Mouse (Mus musculus): ENCODE measurements around the gene Gimap3. TPM values are rescaled to one million over a fixed set of nuclear protein-coding genes. Genes with fewer than 3 reads are reported as not detected.

Gene Gimap3
- polyA plus RNA-seq, 2 experiments from 2014 or later = 1,659 to 2,511 TPM

- no peak for ATAC-seq
Measured at GRCm38 (mm10) chr6:48742422-48743351, 28.0 kb downstream of the Gimap3 start.

DNA sequence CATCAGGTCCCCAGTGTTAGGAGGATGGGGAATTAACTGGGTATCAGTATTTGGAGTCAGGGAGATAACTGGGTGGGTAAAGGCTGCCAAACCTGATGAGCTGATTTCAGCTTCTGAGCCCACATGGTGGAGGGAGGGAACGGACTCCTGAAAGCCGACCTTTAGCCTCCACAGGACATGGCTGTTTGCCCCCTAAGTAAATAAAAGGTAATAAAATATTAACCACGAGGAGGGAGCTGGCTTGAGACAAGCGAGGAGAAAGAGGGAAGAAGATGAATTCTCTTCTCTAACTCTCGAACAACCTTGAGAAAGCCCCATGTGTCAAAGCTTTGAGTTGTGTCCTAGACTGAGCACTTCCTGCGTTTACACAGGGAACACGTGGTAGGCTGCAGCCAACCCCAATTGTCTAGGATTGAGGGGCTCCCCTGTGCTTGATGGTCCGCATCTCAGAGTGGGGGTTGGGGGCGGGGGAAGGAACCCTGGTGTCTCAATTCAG is 28.9 kb downstream of the Gimap3 start:
- ATAC-seq = peak; percentile 19

DNA sequence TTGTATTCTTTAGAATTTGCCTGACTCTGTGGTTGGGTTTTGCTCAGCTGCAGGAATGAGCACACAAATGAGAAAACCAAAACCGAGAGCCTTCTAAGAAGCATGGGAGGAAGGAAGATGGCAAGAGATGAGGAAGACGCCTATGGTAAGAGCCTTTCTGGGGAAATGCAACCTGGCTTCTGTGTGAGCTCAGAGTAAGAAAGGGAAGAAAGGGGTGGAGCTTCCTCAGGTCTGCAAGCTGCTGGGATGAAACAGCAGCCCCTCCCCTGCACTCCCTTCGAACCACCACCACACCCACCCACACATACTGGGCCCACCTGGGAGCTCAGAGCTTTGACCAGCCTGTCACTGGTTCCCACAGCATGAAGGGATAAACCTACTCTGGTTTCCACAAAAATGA is 29.4 kb downstream of the Gimap3 start:
- ATAC-seq = no peak

DNA sequence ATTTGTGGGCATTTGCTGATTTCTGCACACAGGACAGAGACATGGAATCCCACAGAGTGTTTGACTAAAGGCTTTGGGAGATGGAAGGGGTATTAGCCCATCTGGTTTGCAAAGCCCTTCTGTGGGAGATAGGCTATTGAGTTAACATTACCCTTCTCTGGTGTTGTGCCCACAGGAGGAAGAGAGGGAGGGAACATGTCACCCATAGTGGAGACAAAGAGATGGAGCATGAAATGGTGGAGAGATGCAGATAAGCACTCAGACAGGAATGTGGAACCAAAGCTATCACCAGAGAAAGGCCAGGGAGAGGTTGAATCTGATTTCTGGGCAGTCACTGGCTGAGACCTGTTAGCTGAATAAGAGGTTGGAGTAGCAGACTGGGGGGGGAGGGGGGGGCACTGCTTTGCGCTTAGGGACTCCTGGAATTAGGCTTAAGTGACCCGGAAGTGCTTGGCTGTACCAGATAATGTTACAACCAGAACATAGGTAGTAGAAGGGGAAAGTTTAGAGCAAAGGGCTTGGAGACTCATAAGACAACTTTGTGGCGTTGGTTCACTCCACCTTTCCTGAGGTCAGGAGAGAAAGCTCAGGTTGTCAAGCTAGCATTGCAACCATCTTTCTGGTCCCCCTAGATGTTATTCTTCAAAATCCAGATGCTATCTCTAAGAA is 30.0 kb downstream of the Gimap3 start:
- ATAC-seq = no peak

- ATAC-seq = no peak
Measured at GRCm38 (mm10) chr6:48739780-48740055, 30.9 kb downstream of the Gimap3 start.

- peak; percentile 62 for ATAC-seq
Measured at GRCm38 (mm10) chr6:48738961-48739779, 31.5 kb downstream of the Gimap3 start, which contains the start of gene Gimap1. Gene Gimap1 (plus strand): TSS chr6:48739054.

DNA sequence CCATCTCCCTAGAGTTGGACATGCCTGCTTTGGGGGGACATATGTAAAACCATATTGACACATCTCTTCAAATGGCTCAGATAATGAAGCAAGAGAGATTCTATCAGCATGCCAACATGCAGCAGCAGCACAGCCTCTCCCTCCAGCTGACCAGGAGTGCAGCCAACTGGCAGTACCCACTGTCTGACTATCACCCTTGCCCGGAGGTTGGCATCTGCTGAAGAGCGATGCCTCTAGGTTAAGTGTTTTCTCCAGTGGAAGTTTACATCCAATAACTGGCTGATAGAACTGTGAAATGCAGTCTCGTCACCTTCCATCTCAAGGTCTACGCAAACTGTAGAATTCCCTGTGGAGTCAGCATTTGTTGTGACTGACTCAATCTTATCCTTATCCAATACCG is 33.0 kb downstream of the Gimap3 start:
- ATAC-seq = no peak

- no peak for ATAC-seq
Measured at GRCm38 (mm10) chr6:48737053-48737452, 33.6 kb downstream of the Gimap3 start.

GRCm38 (mm10) chr6:48733660-48734059 is 37.0 kb downstream of the Gimap3 start:
- no peak for ATAC-seq

GRCm38 (mm10) chr6:48732864-48733304 is 37.8 kb downstream of the Gimap3 start:
- peak; percentile 91 for ATAC-seq

- ATAC-seq = peak; percentile 77
Measured at GRCm38 (mm10) chr6:48727761-48728160, 42.9 kb downstream of the Gimap3 start.

GRCm38 (mm10) chr6:48725476-48725875 is 45.2 kb downstream of the Gimap3 start:
- peak; percentile 70 for ATAC-seq

DNA sequence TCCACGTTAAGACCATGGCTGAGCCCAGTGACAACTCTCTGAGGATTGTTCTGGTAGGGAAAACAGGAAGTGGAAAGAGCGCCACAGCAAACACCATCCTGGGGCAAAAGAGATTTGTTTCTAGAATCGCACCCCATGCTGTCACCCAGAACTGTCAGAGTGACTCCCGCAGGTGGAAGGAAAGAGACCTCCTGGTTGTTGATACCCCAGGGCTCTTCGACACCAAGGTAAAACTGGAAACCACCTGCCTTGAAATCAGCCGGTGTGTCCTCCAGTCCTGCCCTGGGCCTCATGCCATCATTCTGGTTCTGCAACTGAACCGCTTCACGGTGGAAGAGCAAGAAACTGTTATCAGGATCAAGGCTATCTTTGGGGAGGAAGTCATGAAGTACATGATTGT is 47.2 kb downstream of the Gimap3 start:
- ATAC-seq = no peak

GRCm38 (mm10) chr6:48720326-48720725 is 50.3 kb downstream of the Gimap3 start:
- ATAC-seq = no peak

GRCm38 (mm10) chr6:48718455-48718854 is 52.2 kb downstream of the Gimap3 start, which contains the start of the genes Gm28053 and Gimap7:
Gene Gm28053 (plus strand): TSS chr6:48718607.
Gene Gimap7 (plus strand): TSS chr6:48718621.
- peak; percentile 93 for ATAC-seq

Other genes starting within 250 kb of the Gimap3 start
- gene Atp6v0e2, start 233.2 kb downstream of the Gimap3 start, polyA plus RNA-seq (2017; shearing (Covaris generic)) = not detected
- gene Lrrc61, start 216.1 kb downstream of the Gimap3 start, polyA plus RNA-seq (2017; shearing (Covaris generic)) = 10 to 100 TPM; 33.3 to 54.7 TPM
- gene Rarres2, start 198.1 kb downstream of the Gimap3 start, polyA plus RNA-seq (2017; shearing (Covaris generic)) = under 1 TPM in 1 of 2 experiments, not detected in 1; 0.55 TPM
- gene Gm45021, start 181.2 kb downstream of the Gimap3 start, polyA plus RNA-seq (2017; shearing (Covaris generic)) = not detected
- gene Repin1, start 177.0 kb downstream of the Gimap3 start, polyA plus RNA-seq (2017; shearing (Covaris generic)) = 1 to 10 TPM in 1 of 2 experiments, under 1 TPM in 1; 1.00 to 1.9 TPM
- not detected for gene Gm44965, start 176.9 kb downstream of the Gimap3 start, polyA plus RNA-seq (2017; shearing (Covaris generic))
- 10 to 100 TPM in 1 of 2 experiments, 1 to 10 TPM in 1; 5.8 to 10.0 TPM for gene Zfp775, start 168.8 kb downstream of the Gimap3 start, polyA plus RNA-seq (2017; shearing (Covaris generic))
- 1 to 10 TPM; 2.7 to 5.2 TPM for gene AI854703, start 144.1 kb downstream of the Gimap3 start, polyA plus RNA-seq (2017; shearing (Covaris generic))
- 100 to 1,000 TPM; 149 to 213 TPM for gene Gimap8, start 123.6 kb downstream of the Gimap3 start, polyA plus RNA-seq (2017; shearing (Covaris generic))
- gene Gimap9, start 94.7 kb downstream of the Gimap3 start, polyA plus RNA-seq (2017; shearing (Covaris generic)) = 100 to 1,000 TPM; 302 to 342 TPM
- gene Gimap4, start 86.3 kb downstream of the Gimap3 start, polyA plus RNA-seq (2017; shearing (Covaris generic)) = 1,000 to 10,000 TPM; 1,771 to 1,850 TPM
- gene Gimap6, start 62.6 kb downstream of the Gimap3 start, polyA plus RNA-seq (2017; shearing (Covaris generic)) = 1,000 to 10,000 TPM; 1,247 to 1,551 TPM
- 10 to 100 TPM; 62.5 to 69.5 TPM for gene Gm28053, start 52.2 kb downstream of the Gimap3 start, polyA plus RNA-seq (2017; shearing (Covaris generic))
- gene Gimap7, start 52.2 kb downstream of the Gimap3 start, polyA plus RNA-seq (2017; shearing (Covaris generic)) = 100 to 1,000 TPM; 600 to 617 TPM
- gene Gimap1, start 31.8 kb downstream of the Gimap3 start, polyA plus RNA-seq (2017; shearing (Covaris generic)) = 100 to 1,000 TPM; 342 to 402 TPM
- 100 to 1,000 TPM; 196 to 256 TPM for gene Gimap5, start 24.7 kb downstream of the Gimap3 start, polyA plus RNA-seq (2017; shearing (Covaris generic))
- 10 to 100 TPM; 14.0 to 16.7 TPM for gene Tmem176a, start 70.1 kb upstream of the Gimap3 start, polyA plus RNA-seq (2017; shearing (Covaris generic))
- 10 to 100 TPM; 17.3 to 22.7 TPM for gene Tmem176b, start 70.6 kb upstream of the Gimap3 start, polyA plus RNA-seq (2017; shearing (Covaris generic))
- gene Aoc1, start 102.0 kb upstream of the Gimap3 start, polyA plus RNA-seq (2017; shearing (Covaris generic)) = under 1 TPM; 0.13 to 0.30 TPM
- not detected for gene 1600015I10Rik, start 159.0 kb upstream of the Gimap3 start, polyA plus RNA-seq (2017; shearing (Covaris generic))
- not detected for gene Doxl2, start 204.1 kb upstream of the Gimap3 start, polyA plus RNA-seq (2017; shearing (Covaris generic))
- gene Svs1, start 216.0 kb upstream of the Gimap3 start, polyA plus RNA-seq (2017; shearing (Covaris generic)) = not detected